ENCODE assay signal across 15 mouse cellular contexts in the genomic region with DNA sequence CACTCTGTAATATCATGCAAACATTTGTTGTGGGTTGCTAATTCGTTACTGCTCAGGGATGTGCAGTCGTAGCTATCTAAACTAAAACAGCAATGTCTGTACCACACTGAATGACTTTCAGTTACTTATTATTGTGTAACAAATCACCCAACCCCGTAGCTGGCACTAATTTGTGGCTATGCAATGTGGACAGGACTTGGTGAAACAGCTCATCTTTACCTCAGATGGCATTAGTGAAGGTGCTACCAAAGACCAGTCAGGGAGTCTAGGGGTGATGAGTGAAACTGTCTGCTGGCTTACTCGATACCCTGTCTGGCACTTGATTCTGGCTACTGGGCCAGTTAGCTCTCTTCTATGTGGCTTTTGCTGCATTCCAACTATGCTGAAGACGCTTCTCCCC.
"Had no signal": no experiment of that assay in that cellular context is flagged by ENCODE, and none has a peak within 500 bp of the region (broad histone marks: within the 10 kb centered on the region; RNA-seq: fewer than 3 reads in every experiment).

No protein-coding gene starts in this region.

- H3K27me3 ChIP-seq: megakaryocyte, embryonic 14.5 days; midbrain, embryonic 15.5 days; neural tube, embryonic 12.5 days had no signal

- H3K36me3 ChIP-seq: midbrain, embryonic 13.5 days; midbrain, embryonic 15.5 days; neural tube, embryonic 12.5 days had no signal

- DNase-seq: lung, adult 18-20 months; lung, embryonic 14.5 days; lung, postnatal 10 days; lung, postnatal 36 days; right cerebral cortex, postnatal 14 days; spleen, adult 18-20 months; thymus, adult 18-20 months; thymus, postnatal 14 days; thymus, postnatal 36 days had no signal

- ATAC-seq: midbrain, embryonic 13.5 days; midbrain, embryonic 15.5 days had no signal

- H3K4me2 ChIP-seq: lung, embryonic 14.5 days; midbrain, embryonic 11.5 days; midbrain, embryonic 13.5 days; midbrain, embryonic 15.5 days; neural tube, embryonic 12.5 days had no signal

- H3K9me3 ChIP-seq: megakaryocyte, embryonic 14.5 days; midbrain, embryonic 13.5 days; midbrain, embryonic 15.5 days; neural tube, embryonic 12.5 days had no signal

- H3K27ac ChIP-seq: macrophage; midbrain, embryonic 13.5 days; midbrain, embryonic 15.5 days; neural tube, embryonic 12.5 days had no signal

- H3K9ac ChIP-seq: lung, embryonic 14.5 days; midbrain, embryonic 13.5 days; midbrain, embryonic 15.5 days; neural tube, embryonic 12.5 days had no signal

- H3K4me3 ChIP-seq: megakaryocyte, embryonic 14.5 days; midbrain, embryonic 13.5 days; midbrain, embryonic 15.5 days; neural tube, embryonic 12.5 days had no signal
